Mouse (Mus musculus): ENCODE results near the gene Iqgap2. TPM values are rescaled to one million over a fixed set of nuclear protein-coding genes. Genes with fewer than 3 reads are reported as not detected.

Gene Iqgap2
- total and polyA plus RNA-seq, 3 experiments, result 0.08 to 0.14 (median 0.11) TPM

- DNase-seq (ENCODE audit: extremely low read depth), result peak; percentile 5
Measured at GRCm38 (mm10) chr13:95610786-95611562, 280.7 kb downstream of the Iqgap2 start.

GRCm38 (mm10) chr13:95609088-95609420 lies 282.7 kb downstream of the Iqgap2 start:
- no peak for DNase-seq (ENCODE audit: extremely low read depth)
- Histone ChIP-seq H3K27ac (ENCODE audit: insufficient read depth, low read depth) (no peak overlapping the region), H3K9me3 (replicated peaks; ENCODE audit: low read length) (no peaks in the 10 kb centered on the region), H3K79me2 (replicated peaks; ENCODE audit: control insufficient read depth, extremely low read depth, insufficient read depth, poor library complexity, severe bottlenecking) (no peaks in the 10 kb centered on the region), H3K4me2 (ENCODE audit: insufficient read depth, low read depth, poor library complexity, severe bottlenecking) (no peak overlapping the region), H3K4me1 (ENCODE audit: control insufficient read depth in 1 of 2, insufficient read depth in 2 of 2) (no peaks in the 10 kb centered on the region), H3K36me3 (replicated peaks in 1 of 2; ENCODE audit: control insufficient read depth in 1 of 2, insufficient read depth in 1 of 2, low read length in 1 of 2) (no peaks in the 10 kb centered on the region), H3K9ac (ENCODE audit: insufficient read depth, low read depth) (no peak overlapping the region), H3K4me3 (replicated peaks in 1 of 3; ENCODE audit: low read depth in 2 of 3, low read length in 2 of 3, poor library complexity in 1 of 3) (no peak overlapping the region), H3K27me3 (replicated peaks) (peaks cover 13% of the 10 kb centered on the region)
- in situ Hi-C loops (cut with MboI; ENCODE audit: low pct_ligation_motif_present, low pct_unique_long_range_greater_than_20kb, low sequenced_read_pairs), result no loop called here
- dilution Hi-C loops (cut with MboI; ENCODE audit: extremely low pct_ligation_motif_present, extremely low pct_unique_long_range_greater_than_20kb, low sequenced_read_pairs), result no loop called here
- TF ChIP-seq RCOR1 (conservative IDR thresholded peaks at IDR 0.05; ENCODE audit: low read depth, low read length) (no peak), IRF4 (IDR thresholded peaks at IDR 0.05; ENCODE audit: low read depth, low read length) (no peak), TCF12 (IDR thresholded peaks at IDR 0.05; ENCODE audit: low read depth, low read length) (no peak), GABPA (IDR thresholded peaks at IDR 0.05; ENCODE audit: insufficient replicate concordance, low read depth, low read length) (no peak), CTCF (conservative IDR thresholded peaks at IDR 0.05 in 1 of 2, IDR thresholded peaks at IDR 0.05 in 1 of 2; ENCODE audit: low read depth in 2 of 2, low read length in 2 of 2) (no peak), SIN3A (IDR thresholded peaks at IDR 0.05; ENCODE audit: low read length) (no peak), POLR2AphosphoS2 (IDR thresholded peaks at IDR 0.05; ENCODE audit: low read depth, low read length) (no peak), USF1 (IDR thresholded peaks at IDR 0.05; ENCODE audit: low read depth, low read length) (no peak), TBP (conservative IDR thresholded peaks at IDR 0.05; ENCODE audit: low read depth, low read length) (no peak), MYC (IDR thresholded peaks at IDR 0.05; ENCODE audit: low read depth, low read length) (no peak), MAZ (IDR thresholded peaks at IDR 0.05; ENCODE audit: low read depth, low read length) (no peak)

More at GRCm38 (mm10) chr13:95610786-95611562, 280.7 kb downstream of the Iqgap2 start:
- Histone ChIP-seq H3K4me2 (ENCODE audit: insufficient read depth, low read depth, poor library complexity, severe bottlenecking) (no peak overlapping the region), H3K9ac (ENCODE audit: insufficient read depth, low read depth) (no peak overlapping the region), H3K27me3 (replicated peaks) (peaks cover 23% of the 10 kb centered on the region), H3K9me3 (replicated peaks; ENCODE audit: low read length) (no peaks in the 10 kb centered on the region), H3K4me1 (ENCODE audit: control insufficient read depth in 1 of 2, insufficient read depth in 2 of 2) (no peaks in the 10 kb centered on the region), H3K4me3 (replicated peaks in 1 of 3; ENCODE audit: low read depth in 2 of 3, low read length in 2 of 3, poor library complexity in 1 of 3) (no peak overlapping the region), H3K79me2 (replicated peaks; ENCODE audit: control insufficient read depth, extremely low read depth, insufficient read depth, poor library complexity, severe bottlenecking) (no peaks in the 10 kb centered on the region), H3K36me3 (replicated peaks in 1 of 2; ENCODE audit: control insufficient read depth in 1 of 2, insufficient read depth in 1 of 2, low read length in 1 of 2) (no peaks in the 10 kb centered on the region), H3K27ac (ENCODE audit: insufficient read depth, low read depth) (no peak overlapping the region)
- dilution Hi-C loops (cut with MboI; ENCODE audit: extremely low pct_ligation_motif_present, extremely low pct_unique_long_range_greater_than_20kb, low sequenced_read_pairs) (no loop called here), in situ Hi-C loops (cut with MboI; ENCODE audit: low pct_ligation_motif_present, low pct_unique_long_range_greater_than_20kb, low sequenced_read_pairs) (no loop called here)
- no peak for TF ChIP-seq SMC3 (IDR thresholded peaks at IDR 0.05; ENCODE audit: low read depth, low read length)
- TF ChIP-seq ZC3H11A (IDR thresholded peaks at IDR 0.05; ENCODE audit: low read depth, low read length), result no peak
- no peak for TF ChIP-seq TBP (conservative IDR thresholded peaks at IDR 0.05; ENCODE audit: low read depth, low read length)
- no peak for TF ChIP-seq PAX5 (IDR thresholded peaks at IDR 0.05; ENCODE audit: low read length)
- TF ChIP-seq MXI1 (IDR thresholded peaks at IDR 0.05; ENCODE audit: low read depth, low read length), result no peak
- no peak for TF ChIP-seq RCOR1 (conservative IDR thresholded peaks at IDR 0.05; ENCODE audit: low read depth, low read length)
- TF ChIP-seq POLR2AphosphoS2 (IDR thresholded peaks at IDR 0.05; ENCODE audit: low read depth, low read length), result no peak
- no peak for TF ChIP-seq ZKSCAN1 (IDR thresholded peaks at IDR 0.05; ENCODE audit: borderline replicate concordance, low read depth, low read length)
- no peak for TF ChIP-seq KAT2A (IDR thresholded peaks at IDR 0.05; ENCODE audit: insufficient replicate concordance, low read length)
- no peak for TF ChIP-seq MAX (IDR thresholded peaks at IDR 0.05; ENCODE audit: low read length)
- no peak for TF ChIP-seq CHD2 (IDR thresholded peaks at IDR 0.05; ENCODE audit: low read length)
- no peak for TF ChIP-seq USF1 (IDR thresholded peaks at IDR 0.05; ENCODE audit: low read depth, low read length)
- no peak for TF ChIP-seq HCFC1 (IDR thresholded peaks at IDR 0.05; ENCODE audit: low read depth, low read length)
- no peak for TF ChIP-seq SIN3A (IDR thresholded peaks at IDR 0.05; ENCODE audit: low read length)
- TF ChIP-seq POLR2A (IDR thresholded peaks at IDR 0.05; ENCODE audit: low read depth, low read length), result no peak
- no peak for TF ChIP-seq GABPA (IDR thresholded peaks at IDR 0.05; ENCODE audit: insufficient replicate concordance, low read depth, low read length)
- no peak for TF ChIP-seq MAFK (IDR thresholded peaks at IDR 0.05; ENCODE audit: insufficient replicate concordance, low read length)
- no peak for TF ChIP-seq MYC (IDR thresholded peaks at IDR 0.05; ENCODE audit: low read depth, low read length)
- TF ChIP-seq JUN (IDR thresholded peaks at IDR 0.05; ENCODE audit: insufficient read depth, low read depth, low read length), result no peak
- TF ChIP-seq CTCF (conservative IDR thresholded peaks at IDR 0.05 in 1 of 2, IDR thresholded peaks at IDR 0.05 in 1 of 2; ENCODE audit: low read depth in 2 of 2, low read length in 2 of 2), result no peak
